Mouse (Mus musculus): ENCODE measurements around the gene Nhp2.
A peak's percentile ranks its signal among the peaks of the same experiment; 100 is the strongest.
"Not testable (repeated sequence)": the region's sequence is repeated elsewhere in the genome, so short reads cannot be mapped to it uniquely, and the experiment has no call there.

Nhp2 gene

DNA sequence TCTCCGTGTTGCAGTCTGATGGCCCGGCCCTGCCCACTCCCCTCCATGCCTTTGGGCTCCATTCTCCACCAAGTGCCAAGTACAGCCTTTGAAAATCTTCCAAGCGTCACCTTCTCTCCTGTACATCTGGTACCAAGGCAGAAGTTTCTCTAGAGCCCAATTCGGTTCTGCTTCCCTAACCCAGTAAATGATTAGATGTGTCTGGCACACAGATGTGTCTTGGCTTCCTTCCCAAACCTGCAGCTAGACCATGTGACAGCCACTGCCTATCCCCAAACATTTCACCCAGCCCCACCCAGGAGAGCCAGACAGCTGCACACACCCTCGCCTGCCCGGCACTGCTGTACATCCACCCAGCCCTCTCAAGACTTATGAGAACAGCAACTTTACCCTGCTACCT lies 39.2 kb downstream of the Nhp2 start:
- DNase-seq: peak in 1 of 2 experiments; percentile 37

DNA sequence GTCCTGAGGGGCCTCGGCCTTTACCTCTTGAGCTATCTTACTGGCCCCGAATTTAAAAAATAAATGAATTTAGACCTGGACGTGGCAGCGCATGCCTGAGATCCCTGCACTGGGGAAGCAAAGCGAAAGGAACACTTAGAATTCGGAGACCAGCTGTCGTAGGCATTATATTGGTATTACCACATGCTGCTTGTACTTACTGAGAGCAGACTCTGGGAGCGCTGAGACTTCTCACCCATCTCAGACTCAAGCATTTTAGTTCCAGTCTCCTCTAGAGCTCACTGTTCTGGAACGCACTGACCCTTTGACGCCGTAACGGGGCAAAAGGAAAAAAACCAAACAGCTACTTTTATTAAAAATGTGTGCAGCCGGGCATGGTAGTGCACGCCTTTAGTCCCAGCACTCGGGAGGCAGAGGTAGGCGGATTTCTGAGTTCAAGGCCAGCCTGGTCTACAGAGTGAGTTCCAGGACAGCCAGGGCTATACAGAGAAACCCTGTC lies 42.4 kb downstream of the Nhp2 start:
- DNase-seq: no peak

DNA sequence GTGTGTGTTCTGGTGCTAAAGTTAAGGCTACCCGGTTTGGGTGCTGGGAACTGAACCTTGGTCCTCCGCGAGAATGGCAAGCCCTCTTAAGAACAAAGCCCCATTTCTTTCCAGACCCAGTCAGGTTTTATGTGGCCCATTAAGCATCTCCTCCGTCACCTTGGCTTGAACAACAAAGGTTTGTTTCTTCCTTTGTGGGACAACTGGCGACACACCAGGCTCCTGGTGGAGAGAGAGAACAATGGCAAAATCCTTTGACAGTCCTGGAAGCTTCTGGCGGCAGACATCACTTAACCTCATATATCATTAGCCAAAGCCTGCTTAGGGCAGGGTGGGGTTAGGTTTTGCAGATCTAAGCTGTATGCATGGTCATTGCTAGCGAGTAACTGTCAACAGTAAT lies 43.1 kb downstream of the Nhp2 start:
- no peak for DNase-seq

DNA sequence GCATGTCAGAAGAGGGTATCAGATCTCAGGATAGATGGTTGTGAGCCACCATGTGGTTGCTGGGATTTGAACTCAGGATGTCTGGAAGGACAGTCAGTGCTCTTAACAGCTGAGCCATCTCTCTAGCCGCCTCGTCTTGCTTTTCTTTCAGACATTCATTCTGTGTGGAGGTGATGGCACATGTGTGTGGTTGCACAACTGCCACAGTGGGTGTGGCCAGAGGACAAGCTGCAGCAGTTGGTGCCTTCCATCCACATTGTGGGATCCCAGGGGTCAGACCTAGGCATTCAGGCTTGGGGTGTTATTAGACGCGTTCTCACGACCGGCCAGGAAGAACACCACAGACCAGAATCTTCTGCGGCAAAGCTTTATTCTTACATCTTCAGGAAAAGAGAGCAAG lies 45.2 kb downstream of the Nhp2 start:
- DNase-seq: not testable (repeated sequence)

DNA sequence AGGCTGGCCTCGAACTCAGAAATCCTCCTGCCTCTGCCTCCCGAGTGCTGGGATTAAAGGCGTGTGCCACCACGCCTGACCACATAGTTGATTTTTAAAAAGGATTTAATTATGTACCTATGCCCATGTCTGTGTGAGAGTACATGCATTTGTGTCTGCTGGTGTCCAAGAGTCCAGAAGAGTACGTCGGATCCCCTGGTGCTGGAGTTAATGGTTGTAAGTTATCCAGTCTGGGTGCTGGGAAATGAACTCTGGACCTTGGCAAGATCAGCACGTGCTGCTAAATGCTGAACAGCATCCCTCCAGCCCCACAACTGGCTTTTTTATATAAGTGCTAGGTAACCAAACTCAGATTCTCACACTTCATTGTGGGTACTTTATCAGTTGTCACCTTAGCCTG lies 51.3 kb downstream of the Nhp2 start:
- no peak for DNase-seq

DNA sequence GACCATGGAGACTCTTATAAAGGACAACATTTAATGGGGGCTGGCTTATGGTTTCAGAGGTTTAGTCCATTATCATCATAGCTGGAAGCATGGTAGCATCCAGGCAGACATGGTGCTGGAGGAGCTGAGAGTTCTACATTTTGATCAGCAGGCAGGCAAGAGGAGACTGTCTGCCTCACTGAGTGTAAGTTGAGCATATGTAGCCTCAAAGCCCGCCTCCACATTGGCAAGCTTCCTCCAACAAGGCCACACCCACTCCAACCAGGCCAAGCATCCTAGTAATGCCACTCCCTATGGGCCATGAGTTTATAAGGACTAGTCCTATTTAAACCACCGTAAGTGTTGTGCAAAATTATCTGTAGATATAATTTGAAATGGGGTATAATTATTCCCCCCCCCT lies 51.8 kb downstream of the Nhp2 start:
- no peak for DNase-seq

DNA sequence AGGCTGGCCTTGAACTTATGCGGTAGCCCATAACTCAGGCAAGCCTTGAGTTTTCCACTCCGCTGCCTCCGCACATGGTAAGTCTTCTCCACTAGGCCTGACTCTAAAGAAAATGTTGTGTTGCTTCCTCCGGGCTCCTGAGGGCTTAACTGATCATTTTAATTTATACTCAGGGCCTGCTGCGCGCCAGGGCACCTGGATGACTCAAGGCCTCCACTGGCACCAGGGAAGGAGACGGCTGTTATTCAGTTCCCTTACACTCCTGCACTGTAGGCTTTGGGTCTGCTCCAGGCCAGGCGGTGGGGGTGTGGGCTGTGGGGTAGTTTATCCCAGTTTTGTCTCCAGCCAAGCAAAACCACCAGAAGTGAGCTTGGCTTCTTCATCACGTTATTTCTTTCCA lies 53.8 kb downstream of the Nhp2 start:
- no peak for DNase-seq
